Mouse (Mus musculus): ENCODE data around the gene Cldn10.

GRCm38 (mm10) chr14:118794893-118795292, 7.2 kb downstream of the Cldn10 start:
- no peak for TF ChIP-seq POLR2A (IDR thresholded peaks at IDR 0.05; ENCODE audit: control insufficient read depth, extremely low read depth, insufficient read depth, low read length, poor library complexity)
- no peak for TF ChIP-seq CTCF (IDR thresholded peaks at IDR 0.05; ENCODE audit: borderline replicate concordance, control insufficient read depth, extremely low read depth, insufficient read depth, low read length, poor library complexity)
